In genomic region chr11:104611579-104612151, GRCm38 (mm10) we compare ENCODE assay signal across 11 mouse cellular contexts. TPM values are rescaled to one million over a fixed set of nuclear protein-coding genes. Genes with fewer than 3 reads are reported as not detected.
DNase-seq lines count a peak whose midpoint lies in the region; ATAC-seq and TF ChIP-seq lines count a peak whose summit lies in the region.
"Had no signal": no experiment of that assay in that cellular context is flagged by ENCODE, and none has a peak within 500 bp of the region (broad histone marks: within the 10 kb centered on the region; RNA-seq: fewer than 3 reads in every experiment).

No protein-coding gene starts in this region.

- no peak overlapping the region for H3K4me3 ChIP-seq in embryonic facial prominence, embryonic 14.5 days (ENCODE audit: low read depth, low read length)
- H3K4me3 ChIP-seq in embryonic facial prominence, embryonic 10.5 days: no peak overlapping the region
- H3K4me3 ChIP-seq in G1E (ENCODE audit: low read depth, low read length): peak overlapping the region; percentile 41; the same call in 1 of the 2 replicates
- no peak overlapping the region for H3K4me3 ChIP-seq in liver, embryonic 13.5 days (replicated peaks)
- H3K4me3 ChIP-seq in intestine, postnatal 0 days (ENCODE audit: low read depth, low read length): no peak overlapping the region
- H3K4me3 ChIP-seq: embryonic facial prominence, embryonic 13.5 days had no signal

- no peaks in the 10 kb centered on the region for H3K9me3 ChIP-seq in embryonic facial prominence, embryonic 14.5 days (ENCODE audit: control insufficient read depth, low read length)
- no peaks in the 10 kb centered on the region for H3K9me3 ChIP-seq in embryonic facial prominence, embryonic 10.5 days
- H3K9me3 ChIP-seq in G1E (replicated peaks): no peaks in the 10 kb centered on the region; the same call in 1 of the 2 replicates
- no peaks in the 10 kb centered on the region for H3K9me3 ChIP-seq in liver, embryonic 13.5 days (replicated peaks)
- H3K9me3 ChIP-seq in intestine, postnatal 0 days (ENCODE audit: control insufficient read depth): no peaks in the 10 kb centered on the region
- H3K9me3 ChIP-seq: embryonic facial prominence, embryonic 13.5 days had no signal

- H3K4me1 ChIP-seq in embryonic facial prominence, embryonic 14.5 days (ENCODE audit: control insufficient read depth, insufficient read depth, low read length): peaks cover 4% of the 10 kb centered on the region; the same call in 1 of the 2 replicates
- H3K4me1 ChIP-seq in embryonic facial prominence, embryonic 10.5 days: peaks cover 21% of the 10 kb centered on the region
- peaks cover 94% of the 10 kb centered on the region for H3K4me1 ChIP-seq in G1E (ENCODE audit: insufficient read depth, low read depth, low read length)
- peaks cover 50% of the 10 kb centered on the region for H3K4me1 ChIP-seq in liver, embryonic 13.5 days (replicated peaks)
- H3K4me1 ChIP-seq in intestine, postnatal 0 days (replicated peaks; ENCODE audit: control insufficient read depth, insufficient read depth, low read length): 0 out of 2 replicates have a peak, but pooled peaks cover 3% of the 10 kb centered on the region

- whole genome bisulfite sequencing in embryonic facial prominence, embryonic 14.5 days: 34% methylated on average over 4 of the region's 4 CpGs
- 47% methylated on average over 4 of the region's 4 CpGs for WGBS in embryonic facial prominence, embryonic 10.5 days
- WGBS in liver, embryonic 13.5 days (ENCODE audit: insufficient replicate concordance): 10% methylated on average over 4 of the region's 4 CpGs
- WGBS in intestine, postnatal 0 days: 34% methylated on average over 4 of the region's 4 CpGs

- no peak for ATAC-seq in embryonic facial prominence, embryonic 14.5 days (ENCODE audit: low read depth)
- ATAC-seq in G1E (ENCODE audit: extremely low read depth, insufficient number of reproducible peaks, low FRiP score, poor library complexity, severe bottlenecking): peak; percentile 56
- ATAC-seq in common myeloid progenitor, adult 5-6 weeks (replicated peaks; ENCODE audit: low read depth, poor library complexity, severe bottlenecking): peak; percentile 43
- ATAC-seq in liver, embryonic 13.5 days (ENCODE audit: low read depth): peak; percentile 46; the same call in 1 of the 2 replicates
- no peak for ATAC-seq in intestine, postnatal 0 days

- DNase-seq in embryonic facial prominence, embryonic 14.5 days (ENCODE audit: low spot score): peak; percentile 55
- no peak for DNase-seq in embryonic facial prominence, embryonic 10.5 days (ENCODE audit: low spot score)
- DNase-seq in G1E (ENCODE audit: low spot score): no peak
- DNase-seq in liver, embryonic 13.5 days: no peak
- DNase-seq in right cerebral cortex, postnatal 4 days: no peak
- no peak for DNase-seq in thymus, postnatal 36 days
- DNase-seq: cerebellum, adult 11-12 months; retina, postnatal 1 day had no signal

- no peak overlapping the region for H3K9ac ChIP-seq in embryonic facial prominence, embryonic 14.5 days (ENCODE audit: low read depth, low read length)
- H3K9ac ChIP-seq in liver, embryonic 13.5 days: no peak overlapping the region
- H3K9ac ChIP-seq in intestine, postnatal 0 days (ENCODE audit: low read depth, low read length): no peak overlapping the region
- H3K9ac ChIP-seq: embryonic facial prominence, embryonic 13.5 days had no signal

- H3K36me3 ChIP-seq in embryonic facial prominence, embryonic 14.5 days (ENCODE audit: control insufficient read depth, insufficient read depth, low read length): no peaks in the 10 kb centered on the region
- H3K36me3 ChIP-seq in embryonic facial prominence, embryonic 10.5 days (replicated peaks): no peaks in the 10 kb centered on the region
- H3K36me3 ChIP-seq in G1E (replicated peaks): no peaks in the 10 kb centered on the region
- no peaks in the 10 kb centered on the region for H3K36me3 ChIP-seq in liver, embryonic 13.5 days
- no peaks in the 10 kb centered on the region for H3K36me3 ChIP-seq in intestine, postnatal 0 days (ENCODE audit: control insufficient read depth, insufficient read depth)
- H3K36me3 ChIP-seq: embryonic facial prominence, embryonic 13.5 days had no signal

- peaks cover 15% of the 10 kb centered on the region for H3K27me3 ChIP-seq in embryonic facial prominence, embryonic 14.5 days (replicated peaks; ENCODE audit: control insufficient read depth, insufficient read depth, low read length)
- H3K27me3 ChIP-seq in embryonic facial prominence, embryonic 10.5 days (replicated peaks; ENCODE audit: low read depth, poor library complexity, severe bottlenecking): peaks cover 61% of the 10 kb centered on the region
- peaks cover 39% of the 10 kb centered on the region for H3K27me3 ChIP-seq in G1E (ENCODE audit: insufficient read depth, low read length)
- peaks cover 68% of the 10 kb centered on the region for H3K27me3 ChIP-seq in liver, embryonic 13.5 days
- peaks cover 11% of the 10 kb centered on the region for H3K27me3 ChIP-seq in intestine, postnatal 0 days (replicated peaks; ENCODE audit: control insufficient read depth, insufficient read depth, low read length)

- H3K4me2 ChIP-seq in embryonic facial prominence, embryonic 14.5 days (ENCODE audit: low read depth, low read length): no peak overlapping the region
- H3K4me2 ChIP-seq in liver, embryonic 13.5 days: no peak overlapping the region
- no peak overlapping the region for H3K4me2 ChIP-seq in intestine, postnatal 0 days (replicated peaks; ENCODE audit: low read depth)
- H3K4me2 ChIP-seq: embryonic facial prominence, embryonic 13.5 days had no signal

- no peak overlapping the region for H3K27ac ChIP-seq in embryonic facial prominence, embryonic 14.5 days (replicated peaks; ENCODE audit: low read depth, low read length)
- H3K27ac ChIP-seq in embryonic facial prominence, embryonic 10.5 days (replicated peaks): no peak overlapping the region
- no peak overlapping the region for H3K27ac ChIP-seq in liver, embryonic 13.5 days
- H3K27ac ChIP-seq in intestine, postnatal 0 days (ENCODE audit: low read depth, low read length): no peak overlapping the region
- H3K27ac ChIP-seq: embryonic facial prominence, embryonic 13.5 days had no signal

- TF ChIP-seq CTCF in G1E (IDR thresholded peaks at IDR 0.05; ENCODE audit: low read depth, low read length): no peak
- TF ChIP-seq CTCF in intestine, postnatal 0 days (IDR thresholded peaks at IDR 0.05; ENCODE audit: low read depth): no peak

RNA-seq across cellular contexts. Expression of gene Itgb3, which starts 3.9 kb away (rescaled TPM):
- polyA plus RNA-seq in embryonic facial prominence, embryonic 14.5 days (2014; fragmentation: Nextera tagmentation; extraction: Ambion mirVana): 2.1 and 2.6 TPM in 2 replicates
- polyA plus RNA-seq in embryonic facial prominence, embryonic 10.5 days (2016; fragmentation: Nextera tagmentation; extraction: Ambion mirVana): 2.9 and 4.2 TPM in 2 replicates
- total RNA-seq in G1E (2014; fragmentation: Nextera tagmentation) (2.1 and 2.7 TPM in 2 replicates), G1E (2017) (15.6 and 19.2 TPM in 2 replicates)
- 0.73 and 0.87 TPM in 2 replicates for polyA plus RNA-seq in G1E (2012)
- total RNA-seq in common myeloid progenitor, adult 5-6 weeks (2017): 12.3 and 15.8 TPM in 2 replicates
- 16.5 and 21.4 TPM in 2 replicates for polyA plus RNA-seq in liver, embryonic 13.5 days (2015; fragmentation: Nextera tagmentation; extraction: Ambion mirVana)
- polyA plus RNA-seq in intestine, postnatal 0 days (2015; fragmentation: Nextera tagmentation; extraction: Ambion mirVana): 5.3 and 6.1 TPM in 2 replicates

Comparison
In these comparisons a context has a peak if more than half of its experiments do, and no peak if none do; other contexts are left out.
1. ATAC-seq: peak in G1E (single experiment), common myeloid progenitor, adult 5-6 weeks (single experiment) and liver, embryonic 13.5 days (single experiment); none in embryonic facial prominence, embryonic 14.5 days (single experiment) and intestine, postnatal 0 days (single experiment).